Mouse (Mus musculus): ENCODE results near the gene Rsph6a. TPM values are rescaled to one million over a fixed set of nuclear protein-coding genes. Genes with fewer than 3 reads are reported as not detected.

The Rsph6a gene
- polyA plus RNA-seq, 1 experiment from 2014 or later, result not detected

DNA sequence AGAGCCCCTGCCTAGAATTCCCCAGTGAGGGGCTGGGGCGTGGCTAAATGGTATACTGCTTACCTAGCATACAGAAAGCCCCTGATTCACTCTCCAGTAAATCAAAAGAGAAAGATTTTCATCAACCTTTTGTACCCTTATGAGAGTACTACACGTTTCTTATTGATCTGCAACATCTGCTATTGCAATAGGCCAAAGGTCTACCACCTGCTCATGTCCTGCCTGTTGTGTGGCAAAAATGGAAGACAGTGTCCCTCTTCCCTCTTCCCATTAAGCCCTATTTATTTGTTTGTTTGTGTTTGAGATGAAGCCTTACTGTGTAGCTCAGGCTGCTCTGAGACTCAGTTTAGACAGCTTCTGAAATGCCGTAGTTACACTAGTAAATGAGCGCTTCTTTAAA is 38.4 kb upstream of the Rsph6a start:
- no peak overlapping the region for H3K4me3 ChIP-seq (ENCODE audit: low read depth, low read length)
- WGBS (ENCODE audit: insufficient replicate concordance), result 69% methylated on average over 4 of the region's 4 CpGs
- no peak overlapping the region for H3K4me2 ChIP-seq (ENCODE audit: low read depth, low read length)
- H3K9ac ChIP-seq (ENCODE audit: low read depth, low read length), result no peak overlapping the region
- peak; percentile 24; the same call in 1 of the 2 replicates for ATAC-seq (ENCODE audit: low read depth)
- no peaks in the 10 kb centered on the region for H3K9me3 ChIP-seq (replicated peaks; ENCODE audit: control insufficient read depth, low read length)
- peaks cover 5% of the 10 kb centered on the region; the same call in 1 of the 2 replicates for H3K4me1 ChIP-seq (ENCODE audit: control insufficient read depth, low read depth, low read length)
- peaks cover 13% of the 10 kb centered on the region for H3K27me3 ChIP-seq (ENCODE audit: control insufficient read depth, insufficient read depth, low read depth, low read length)
- H3K27ac ChIP-seq (ENCODE audit: low read length), result peak overlapping the region; percentile 46; the same call in 1 of the 2 replicates
- no peaks in the 10 kb centered on the region for H3K36me3 ChIP-seq (ENCODE audit: control insufficient read depth, insufficient read depth)

DNA sequence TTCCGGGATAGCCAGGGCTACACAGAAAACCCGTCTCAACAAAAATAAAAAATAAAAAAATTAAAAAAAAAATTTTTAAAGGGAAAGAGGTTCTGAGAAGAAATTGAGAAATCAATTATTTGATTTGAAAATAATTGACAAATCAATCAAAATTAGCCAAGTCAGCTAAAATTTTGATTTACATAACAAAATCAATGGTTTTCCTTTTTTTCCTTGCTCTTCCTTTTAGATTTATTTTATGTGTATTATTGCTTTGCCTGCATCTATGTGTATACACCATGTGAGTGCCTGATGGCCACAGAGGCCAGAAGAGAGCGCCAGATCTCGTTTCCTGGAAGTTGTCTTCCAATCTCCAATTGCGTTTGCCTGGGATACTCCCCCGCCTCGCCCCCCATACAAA is 36.6 kb upstream of the Rsph6a start:
- Histone ChIP-seq H3K27me3 (ENCODE audit: control insufficient read depth, insufficient read depth, low read depth, low read length) (peaks cover 29% of the 10 kb centered on the region), H3K36me3 (ENCODE audit: control insufficient read depth, insufficient read depth) (no peaks in the 10 kb centered on the region), H3K27ac (ENCODE audit: low read length) (no peak overlapping the region), H3K4me1 (ENCODE audit: control insufficient read depth, low read depth, low read length) (no peaks in the 10 kb centered on the region), H3K4me2 (ENCODE audit: low read depth, low read length) (no peak overlapping the region), H3K9me3 (replicated peaks; ENCODE audit: control insufficient read depth, low read length) (no peaks in the 10 kb centered on the region), H3K9ac (ENCODE audit: low read depth, low read length) (no peak overlapping the region), H3K4me3 (ENCODE audit: low read depth, low read length) (no peak overlapping the region)
- ATAC-seq (ENCODE audit: low read depth), result no peak
- WGBS (ENCODE audit: insufficient replicate concordance), result 72% methylated on average over 7 of the region's 7 CpGs

DNA sequence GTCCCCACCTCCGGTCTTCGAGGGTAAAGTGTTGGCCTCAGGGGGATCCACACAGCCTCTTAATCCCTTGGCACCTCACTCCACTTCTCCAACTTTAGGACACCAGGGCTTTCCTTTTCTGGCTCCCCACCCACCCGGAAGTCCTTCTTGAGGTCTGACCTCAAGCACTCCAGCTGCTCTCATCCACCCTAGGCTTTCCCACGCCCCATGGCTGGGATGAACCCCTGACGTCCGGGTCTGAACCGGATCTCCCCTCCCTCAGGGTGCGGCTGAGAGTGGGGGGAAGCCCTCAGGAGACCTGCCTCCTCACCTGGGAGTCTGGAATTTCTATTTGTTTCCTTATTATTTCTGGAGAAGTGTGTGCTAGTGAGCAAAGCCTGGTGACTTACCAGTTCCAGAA is 33.4 kb upstream of the Rsph6a start:
- Histone ChIP-seq H3K9me3 (replicated peaks; ENCODE audit: control insufficient read depth, low read length) (no peaks in the 10 kb centered on the region), H3K9ac (ENCODE audit: low read depth, low read length) (peak overlapping the region; percentile 29), H3K4me3 (ENCODE audit: low read depth, low read length) (peak overlapping the region; percentile 93), H3K4me1 (ENCODE audit: control insufficient read depth, low read depth, low read length) (peaks cover 19% of the 10 kb centered on the region), H3K36me3 (ENCODE audit: control insufficient read depth, insufficient read depth) (no peaks in the 10 kb centered on the region), H3K4me2 (ENCODE audit: low read depth, low read length) (peak overlapping the region; percentile 38), H3K27ac (ENCODE audit: low read length) (0 out of 2 replicates have a peak overlapping the region, but pooled peaks have one; percentile 33), H3K27me3 (ENCODE audit: control insufficient read depth, insufficient read depth, low read depth, low read length) (peaks cover 38% of the 10 kb centered on the region)
- no peak for ATAC-seq (ENCODE audit: low read depth)
- WGBS (ENCODE audit: insufficient replicate concordance), result 7% methylated on average over 8 of the region's 8 CpGs

DNA sequence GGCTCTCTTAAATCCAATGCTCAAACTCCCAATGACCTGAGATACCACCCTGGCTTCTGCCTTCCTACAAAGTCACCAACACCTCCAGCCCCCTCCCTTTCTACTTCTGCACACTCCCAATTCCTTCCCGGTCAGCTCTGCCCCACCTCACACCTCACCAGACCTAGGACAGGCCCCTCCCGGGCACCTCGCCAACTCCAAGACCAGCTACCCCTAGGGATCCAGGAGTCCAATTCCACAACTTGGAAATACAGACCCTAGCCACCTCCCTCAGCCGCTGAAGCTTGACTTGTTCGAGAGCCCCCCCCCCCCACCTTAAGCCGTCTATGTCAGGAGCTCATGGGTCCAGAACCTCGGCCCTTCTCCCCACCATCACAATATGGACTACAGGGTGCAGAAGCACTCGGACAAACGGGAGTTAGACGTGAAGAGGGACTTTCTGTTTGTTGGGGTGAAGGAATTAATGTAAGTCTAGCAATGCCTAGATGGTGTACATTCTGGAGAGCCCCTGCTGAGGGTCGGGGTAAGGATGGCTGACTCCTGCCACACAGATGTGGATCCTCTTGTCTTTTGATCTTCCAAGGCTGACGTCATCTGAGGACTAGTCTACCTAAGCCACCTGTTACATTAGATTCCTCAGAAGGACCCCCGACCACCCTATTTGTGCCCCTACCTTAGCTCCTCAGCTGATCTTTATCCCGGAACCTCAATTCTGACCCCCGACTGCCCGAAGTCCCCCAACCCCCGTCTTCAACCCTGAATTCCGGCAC is 32.1 kb upstream of the Rsph6a start:
- Histone ChIP-seq H3K9me3 (replicated peaks; ENCODE audit: control insufficient read depth, low read length) (no peaks in the 10 kb centered on the region), H3K9ac (ENCODE audit: low read depth, low read length) (peak overlapping the region; percentile 58; the same call in 1 of the 2 replicates), H3K4me3 (ENCODE audit: low read depth, low read length) (peak overlapping the region; percentile 93), H3K36me3 (ENCODE audit: control insufficient read depth, insufficient read depth) (no peaks in the 10 kb centered on the region), H3K27ac (ENCODE audit: low read length) (0 out of 2 replicates have a peak overlapping the region, but pooled peaks have one; percentile 17), H3K4me1 (ENCODE audit: control insufficient read depth, low read depth, low read length) (peaks cover 27% of the 10 kb centered on the region), H3K27me3 (ENCODE audit: control insufficient read depth, insufficient read depth, low read depth, low read length) (peaks cover 38% of the 10 kb centered on the region), H3K4me2 (ENCODE audit: low read depth, low read length) (peak overlapping the region; percentile 38; the same call in 1 of the 2 replicates)
- no peak for ATAC-seq (ENCODE audit: low read depth)
- 37% methylated on average over 18 of the region's 18 CpGs for WGBS (ENCODE audit: insufficient replicate concordance)

DNA sequence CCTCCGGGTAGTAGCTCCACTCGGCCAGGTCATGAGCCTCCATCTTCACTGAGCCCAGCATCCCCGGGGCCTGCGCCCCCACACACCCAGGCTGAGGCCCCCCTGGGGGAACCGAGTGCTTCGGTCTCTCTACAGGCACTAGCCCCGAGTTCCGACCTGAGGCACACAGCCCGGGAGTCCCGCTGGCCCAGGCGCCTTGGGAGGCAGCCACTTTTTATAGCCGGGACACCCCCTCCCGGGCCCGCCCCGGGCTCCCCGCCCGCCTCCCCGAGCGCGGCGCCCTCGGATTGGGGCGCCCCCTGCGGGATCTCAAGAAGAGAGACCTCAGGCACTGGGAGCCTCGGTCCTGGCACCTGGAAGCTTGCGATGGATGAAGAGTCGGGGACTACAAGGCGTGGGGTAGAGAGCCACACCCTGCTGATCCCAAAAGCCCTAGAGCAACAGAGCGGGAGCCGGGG is 31.1 kb upstream of the Rsph6a start, which contains the start of gene Foxa3:
Gene Foxa3, minus strand, starts transcription at position 182 of the 458 bp plus-strand sequence.
- WGBS (ENCODE audit: insufficient replicate concordance), result 2% methylated on average over 30 of the region's 30 CpGs
- H3K9ac ChIP-seq (ENCODE audit: low read depth, low read length), result peak within 1 kb of the TSS; percentile 93
- peaks cover 29% of the 10 kb centered on the region for H3K4me1 ChIP-seq (ENCODE audit: control insufficient read depth, low read depth, low read length)
- peak; percentile 49 for ATAC-seq (ENCODE audit: low read depth)
- peak within 1 kb of the TSS; percentile 82 for H3K4me2 ChIP-seq (ENCODE audit: low read depth, low read length)
- H3K36me3 ChIP-seq (ENCODE audit: control insufficient read depth, insufficient read depth), result no peaks in the 10 kb centered on the region
- no peaks in the 10 kb centered on the region for H3K9me3 ChIP-seq (replicated peaks; ENCODE audit: control insufficient read depth, low read length)
- peak within 1 kb of the TSS; percentile 64 for H3K27ac ChIP-seq (ENCODE audit: low read length)
- H3K27me3 ChIP-seq (ENCODE audit: control insufficient read depth, insufficient read depth, low read depth, low read length), result peaks cover 38% of the 10 kb centered on the region
- H3K4me3 ChIP-seq (ENCODE audit: low read depth, low read length), result peak within 1 kb of the TSS; percentile 93

DNA sequence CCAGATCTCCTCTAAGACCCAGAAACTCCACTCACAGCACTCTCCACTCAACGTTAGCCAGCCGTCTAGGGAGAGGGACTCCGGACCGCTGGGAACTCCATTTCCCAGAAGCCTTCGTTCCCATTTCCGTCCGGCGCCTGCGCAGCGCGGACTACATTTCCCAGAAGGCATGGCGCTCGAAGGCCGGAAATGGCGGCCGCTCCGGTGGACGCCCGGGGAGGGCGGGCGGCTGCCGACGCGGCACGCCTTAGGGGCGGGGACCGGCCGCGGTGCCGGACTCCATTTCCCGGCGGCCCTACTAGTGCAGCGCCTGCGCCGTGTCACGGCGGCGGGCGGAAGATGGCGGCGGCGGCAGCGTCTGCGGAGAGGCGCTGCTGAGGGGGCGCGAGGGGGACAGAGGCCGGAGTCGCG is 30.4 kb upstream of the Rsph6a start, which contains the start of gene Sympk:
Gene Sympk, plus strand, starts transcription at position 282 of the 411 bp plus-strand sequence.
- WGBS (ENCODE audit: insufficient replicate concordance), result 0% methylated on average over 48 of the region's 50 CpGs
- Histone ChIP-seq H3K9ac (ENCODE audit: low read depth, low read length) (peak within 1 kb of the TSS; percentile 93), H3K27ac (ENCODE audit: low read length) (peak within 1 kb of the TSS; percentile 64), H3K36me3 (ENCODE audit: control insufficient read depth, insufficient read depth) (peaks cover 2% of the 10 kb centered on the region; the same call in 1 of the 2 replicates), H3K9me3 (replicated peaks; ENCODE audit: control insufficient read depth, low read length) (no peaks in the 10 kb centered on the region), H3K4me1 (ENCODE audit: control insufficient read depth, low read depth, low read length) (peaks cover 29% of the 10 kb centered on the region), H3K27me3 (ENCODE audit: control insufficient read depth, insufficient read depth, low read depth, low read length) (peaks cover 38% of the 10 kb centered on the region), H3K4me3 (ENCODE audit: low read depth, low read length) (peak within 1 kb of the TSS; percentile 93), H3K4me2 (ENCODE audit: low read depth, low read length) (peak within 1 kb of the TSS; percentile 82)
- peak; percentile 93 for ATAC-seq (ENCODE audit: low read depth)

DNA sequence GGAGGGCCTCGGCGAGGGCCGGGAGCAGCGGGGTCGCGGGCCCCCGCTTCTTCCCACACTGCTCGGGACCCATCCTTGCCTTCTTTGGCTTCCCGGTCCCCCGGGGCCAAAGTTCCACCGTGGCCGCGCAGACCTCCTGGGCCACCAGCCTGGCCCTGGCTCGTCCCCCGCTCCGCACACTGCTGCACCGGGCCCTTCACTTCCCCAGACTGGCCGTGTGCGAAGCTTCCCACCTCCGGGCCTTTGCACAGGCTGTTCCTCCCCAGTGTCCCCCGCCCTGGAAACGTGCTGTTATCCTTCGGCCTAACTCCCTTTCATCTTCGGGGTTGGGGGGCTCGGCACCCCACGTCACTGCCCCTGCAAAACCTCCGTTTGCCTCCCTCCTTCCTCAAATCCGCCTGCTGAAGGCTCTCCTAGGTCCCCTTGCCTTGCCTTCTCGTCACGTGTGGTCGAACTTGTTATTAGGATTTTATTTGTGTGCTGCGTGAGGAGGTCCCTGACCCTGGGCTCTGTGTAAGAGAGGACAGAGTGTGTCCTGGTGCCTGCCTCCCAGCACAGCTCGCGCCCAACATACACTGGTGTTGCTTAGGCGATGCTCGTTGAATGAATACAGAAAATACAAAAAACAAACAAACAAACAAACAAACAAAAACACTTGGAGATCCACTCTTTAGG is 29.8 kb upstream of the Rsph6a start:
- peak overlapping the region; percentile 64 for H3K27ac ChIP-seq (ENCODE audit: low read length)

DNA sequence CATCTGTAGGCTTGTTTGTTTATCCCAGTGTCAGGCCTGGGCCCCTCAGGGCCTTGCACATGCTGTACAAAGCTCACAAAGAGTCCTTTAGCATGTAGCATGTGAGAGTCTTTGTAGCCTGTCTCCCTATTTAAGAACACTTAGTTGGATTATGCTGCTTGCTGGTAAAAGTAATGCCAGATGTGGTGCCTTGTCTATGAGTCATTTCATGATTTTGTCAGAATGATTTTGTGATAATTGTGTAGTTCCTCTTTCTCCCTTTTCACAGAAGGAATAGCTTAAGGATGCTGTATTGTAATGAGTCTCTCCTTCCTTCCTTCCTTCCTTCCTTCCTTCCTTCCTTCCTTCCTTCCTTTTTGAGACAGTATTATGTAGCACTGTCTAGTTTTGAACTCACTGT is 26.4 kb upstream of the Rsph6a start:
- Histone ChIP-seq H3K4me1 (ENCODE audit: control insufficient read depth, low read depth, low read length) (peaks cover 29% of the 10 kb centered on the region), H3K9ac (ENCODE audit: low read depth, low read length) (no peak overlapping the region), H3K36me3 (ENCODE audit: control insufficient read depth, insufficient read depth) (peaks cover 21% of the 10 kb centered on the region), H3K4me2 (ENCODE audit: low read depth, low read length) (no peak overlapping the region), H3K9me3 (replicated peaks; ENCODE audit: control insufficient read depth, low read length) (no peaks in the 10 kb centered on the region), H3K27ac (ENCODE audit: low read length) (no peak overlapping the region), H3K4me3 (ENCODE audit: low read depth, low read length) (no peak overlapping the region), H3K27me3 (ENCODE audit: control insufficient read depth, insufficient read depth, low read depth, low read length) (peaks cover 7% of the 10 kb centered on the region)
- no peak for ATAC-seq (ENCODE audit: low read depth)

More for the DNA sequence above, 29.8 kb upstream of the Rsph6a start:
- WGBS (ENCODE audit: insufficient replicate concordance), result under 1% methylated on average over 33 of the region's 36 CpGs
- peak overlapping the region; percentile 82 for H3K4me2 ChIP-seq (ENCODE audit: low read depth, low read length)
- peak overlapping the region; percentile 93 for H3K4me3 ChIP-seq (ENCODE audit: low read depth, low read length)
- no peaks in the 10 kb centered on the region for H3K9me3 ChIP-seq (replicated peaks; ENCODE audit: control insufficient read depth, low read length)
- peaks cover 29% of the 10 kb centered on the region for H3K4me1 ChIP-seq (ENCODE audit: control insufficient read depth, low read depth, low read length)
- H3K36me3 ChIP-seq (ENCODE audit: control insufficient read depth, insufficient read depth), result peaks cover 8% of the 10 kb centered on the region
- H3K27me3 ChIP-seq (ENCODE audit: control insufficient read depth, insufficient read depth, low read depth, low read length), result peaks cover 35% of the 10 kb centered on the region
- peak; percentile 32 for ATAC-seq (ENCODE audit: low read depth)
- peak overlapping the region; percentile 93 for H3K9ac ChIP-seq (ENCODE audit: low read depth, low read length)
